Mouse (Mus musculus): ENCODE results near the gene Syce3.
A peak's percentile ranks its signal among the peaks of the same experiment; 100 is the strongest.
"Not testable (repeated sequence)": the region's sequence is repeated elsewhere in the genome, so short reads cannot be mapped to it uniquely, and the experiment has no call there.

Gene Syce3

GRCm38 (mm10) chr15:89410118-89410517 is at the start of gene Syce3:
TSS of gene Syce3 (minus strand) at chr15:89410503.
- DNase-seq = no peak

GRCm38 (mm10) chr15:89459821-89460220 is 49.5 kb upstream of the Syce3 start:
- DNase-seq = no peak

GRCm38 (mm10) chr15:89458942-89459341 is 48.6 kb upstream of the Syce3 start:
- no peak for DNase-seq

GRCm38 (mm10) chr15:89455642-89456041 is 45.3 kb upstream of the Syce3 start:
- DNase-seq = no peak

- DNase-seq = no peak
Observed at GRCm38 (mm10) chr15:89454857-89455256, 44.6 kb upstream of the Syce3 start.

- DNase-seq = peak; percentile 22
Observed at GRCm38 (mm10) chr15:89453865-89454478, 43.7 kb upstream of the Syce3 start, which contains the start of gene Mapk8ip2. TSS of gene Mapk8ip2 (plus strand) at chr15:89453913.

- DNase-seq = peak; percentile 84
Observed at GRCm38 (mm10) chr15:89452906-89453864, 42.9 kb upstream of the Syce3 start.

GRCm38 (mm10) chr15:89442486-89443070 is 32.3 kb upstream of the Syce3 start:
- DNase-seq = no peak

- no peak for DNase-seq
Observed at GRCm38 (mm10) chr15:89435878-89436277, 25.6 kb upstream of the Syce3 start.

GRCm38 (mm10) chr15:89434136-89434535 is 23.8 kb upstream of the Syce3 start:
- no peak for DNase-seq

- no peak for DNase-seq
Observed at GRCm38 (mm10) chr15:89432946-89433345, 22.6 kb upstream of the Syce3 start.

GRCm38 (mm10) chr15:89431806-89432205 is 21.5 kb upstream of the Syce3 start:
- DNase-seq = no peak

- no peak for DNase-seq
Observed at GRCm38 (mm10) chr15:89431271-89431670, 21.0 kb upstream of the Syce3 start.

- DNase-seq = not testable (repeated sequence)
Observed at GRCm38 (mm10) chr15:89430771-89431170, 20.5 kb upstream of the Syce3 start.

- DNase-seq = no peak
Observed at GRCm38 (mm10) chr15:89430341-89430740, 20.0 kb upstream of the Syce3 start.

- DNase-seq = peak; percentile 93
Observed at GRCm38 (mm10) chr15:89429352-89430221, 19.3 kb upstream of the Syce3 start, which contains the start of the genes C730034F03Rik, Gm44502 and Chkb. TSS of gene C730034F03Rik (plus strand) at chr15:89429589. TSS of gene Gm44502 (minus strand) at chr15:89429696. TSS of gene Chkb (minus strand) at chr15:89429908.

- no peak for DNase-seq
Observed at GRCm38 (mm10) chr15:89428821-89429351, 18.6 kb upstream of the Syce3 start.

- DNase-seq = no peak
Observed at GRCm38 (mm10) chr15:89428136-89428790, 18.0 kb upstream of the Syce3 start.

GRCm38 (mm10) chr15:89426716-89427115 is 16.4 kb upstream of the Syce3 start:
- no peak for DNase-seq

- no peak for DNase-seq
Observed at GRCm38 (mm10) chr15:89425711-89426121, 15.4 kb upstream of the Syce3 start, which contains the start of gene Cpt1b. TSS of gene Cpt1b (minus strand) at chr15:89425863.

GRCm38 (mm10) chr15:89424621-89425020 is 14.3 kb upstream of the Syce3 start:
- no peak for DNase-seq

All from thymus, postnatal 4 days (tissue).